Mouse (Mus musculus): ENCODE data around the gene Fam198b. TPM values are rescaled to one million over a fixed set of nuclear protein-coding genes. Genes with fewer than 3 reads are reported as not detected.
A peak's percentile ranks its signal among the peaks of the same experiment; 100 is the strongest.

Fam198b gene
- polyA plus RNA-seq, 1 experiment = 4.0 TPM

DNA sequence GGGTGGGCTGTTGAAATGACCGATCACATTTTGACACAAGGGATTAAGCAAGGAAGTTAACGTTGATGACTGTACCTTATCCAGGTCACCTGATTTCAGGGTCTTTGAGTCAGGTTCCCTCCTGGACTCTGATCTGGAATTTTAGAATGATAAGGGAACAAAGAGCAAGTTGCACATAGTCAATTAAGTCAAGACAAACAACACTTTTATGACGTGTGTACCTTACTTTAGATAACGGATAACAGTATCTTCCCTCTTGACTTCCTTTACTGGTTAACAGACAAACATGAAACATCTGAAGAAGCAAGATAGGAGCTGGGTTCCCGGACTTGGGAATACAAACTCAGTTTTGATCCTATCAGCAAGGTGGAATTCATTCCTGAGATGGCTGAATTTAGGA is 29.7 kb downstream of the Fam198b start:
- no peak overlapping the region for H3K27ac ChIP-seq (ENCODE audit: control insufficient read depth, insufficient read depth, low read depth, low read length)
- TF ChIP-seq POLR2A (IDR thresholded peaks at IDR 0.05; ENCODE audit: control insufficient read depth, low read depth, low read length) (no peak), CTCF (IDR thresholded peaks at IDR 0.05; ENCODE audit: control insufficient read depth, insufficient read depth, insufficient replicate concordance, low read depth, low read length) (no peak)
- no peak overlapping the region for H3K4me3 ChIP-seq (ENCODE audit: control insufficient read depth, low read depth, low read length)
- no peaks in the 10 kb centered on the region for H3K36me3 ChIP-seq (ENCODE audit: control insufficient read depth, insufficient read depth, low read length)
- H3K27me3 ChIP-seq (ENCODE audit: control insufficient read depth, insufficient read depth, low read length) = no peaks in the 10 kb centered on the region
- no peaks in the 10 kb centered on the region for H3K4me1 ChIP-seq (ENCODE audit: control insufficient read depth, insufficient read depth, low read length)

DNA sequence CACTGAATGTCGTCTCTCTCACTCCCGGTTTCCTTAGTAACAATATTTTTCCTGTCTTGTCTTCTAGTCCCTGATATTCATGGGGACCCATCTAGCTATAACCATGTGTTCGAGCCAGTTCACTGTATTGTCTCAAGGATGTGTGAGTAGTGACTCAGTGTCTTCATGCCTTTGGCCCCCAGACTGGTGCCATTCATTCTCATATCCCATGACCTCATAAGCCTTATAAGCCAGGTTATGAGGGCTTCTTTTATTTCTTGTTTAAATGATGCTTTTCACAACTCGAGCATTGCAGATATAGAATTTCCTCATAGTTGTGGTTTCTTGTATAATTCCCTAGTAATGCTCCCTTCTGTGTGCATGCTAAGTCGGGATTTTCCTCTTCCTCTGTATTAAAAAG is 31.9 kb downstream of the Fam198b start:
- no peaks in the 10 kb centered on the region for H3K4me1 ChIP-seq (ENCODE audit: control insufficient read depth, insufficient read depth, low read length)
- no peaks in the 10 kb centered on the region for H3K27me3 ChIP-seq (ENCODE audit: control insufficient read depth, insufficient read depth, low read length)
- TF ChIP-seq CTCF (IDR thresholded peaks at IDR 0.05; ENCODE audit: control insufficient read depth, insufficient read depth, insufficient replicate concordance, low read depth, low read length) (no peak), POLR2A (IDR thresholded peaks at IDR 0.05; ENCODE audit: control insufficient read depth, low read depth, low read length) (no peak)
- no peaks in the 10 kb centered on the region for H3K36me3 ChIP-seq (ENCODE audit: control insufficient read depth, insufficient read depth, low read length)
- H3K27ac ChIP-seq (ENCODE audit: control insufficient read depth, insufficient read depth, low read depth, low read length) = no peak overlapping the region
- no peak overlapping the region for H3K4me3 ChIP-seq (ENCODE audit: control insufficient read depth, low read depth, low read length)

DNA sequence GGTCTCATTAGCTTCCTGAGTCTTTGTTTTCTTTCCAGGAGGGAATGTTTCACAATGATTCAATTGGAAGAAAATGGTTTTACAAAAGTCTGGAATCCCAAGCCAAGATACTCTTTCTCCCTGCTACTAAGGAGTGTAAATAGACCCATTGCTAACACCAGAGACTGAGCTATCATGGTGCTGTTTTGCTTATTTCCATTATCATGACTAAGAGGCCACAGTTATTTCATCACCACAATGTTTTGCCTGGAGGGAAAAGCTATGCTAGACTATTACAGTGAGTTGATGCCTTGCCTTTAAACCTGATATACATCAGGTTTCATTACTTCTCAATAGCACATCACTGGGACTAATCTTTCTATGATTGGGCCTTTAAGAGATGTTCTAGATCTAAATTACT is 34.4 kb downstream of the Fam198b start:
- no peaks in the 10 kb centered on the region for H3K27me3 ChIP-seq (ENCODE audit: control insufficient read depth, insufficient read depth, low read length)

DNA sequence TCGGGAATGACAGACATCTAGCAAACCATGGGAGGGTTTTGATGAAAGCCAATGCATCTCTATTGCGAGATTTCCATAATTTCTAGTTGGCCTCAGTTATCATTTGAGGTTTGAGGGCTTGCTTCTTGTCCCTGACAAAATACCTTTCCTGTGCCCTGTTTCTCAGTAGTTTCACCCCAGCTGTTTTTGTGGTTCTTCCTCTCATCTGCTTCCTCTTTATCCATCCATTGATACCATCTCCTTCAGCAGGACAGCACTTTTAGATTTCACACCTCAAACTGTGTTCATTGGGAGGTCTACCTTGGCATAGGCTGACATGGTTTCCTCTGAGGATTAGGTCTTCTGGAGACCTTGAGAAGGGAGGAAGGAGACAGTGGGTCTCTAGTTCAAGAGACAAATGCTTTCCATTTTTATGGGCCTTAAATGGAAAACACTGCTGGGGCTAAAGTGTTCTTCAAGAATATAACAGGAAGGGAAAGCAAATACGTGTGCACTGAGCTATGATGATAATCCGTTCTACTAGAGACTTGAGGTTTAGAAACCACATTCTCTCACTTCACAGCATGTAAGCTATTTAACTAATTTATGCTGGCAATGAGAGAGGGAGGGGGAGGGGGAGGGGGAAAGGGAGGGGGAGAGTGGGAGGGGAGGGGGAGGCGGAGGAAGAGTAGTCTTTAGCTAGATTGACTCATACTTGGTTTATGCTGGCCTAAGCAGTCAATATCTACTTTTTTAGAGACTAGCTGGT is 41.8 kb downstream of the Fam198b start:
- no peaks in the 10 kb centered on the region for H3K4me1 ChIP-seq (ENCODE audit: control insufficient read depth, insufficient read depth, low read length)
- TF ChIP-seq POLR2A (IDR thresholded peaks at IDR 0.05; ENCODE audit: control insufficient read depth, low read depth, low read length) = no peak
- no peak for TF ChIP-seq CTCF (IDR thresholded peaks at IDR 0.05; ENCODE audit: control insufficient read depth, insufficient read depth, insufficient replicate concordance, low read depth, low read length)
- no peak overlapping the region for H3K27ac ChIP-seq (ENCODE audit: control insufficient read depth, insufficient read depth, low read depth, low read length)

More for the DNA sequence above, 34.4 kb downstream of the Fam198b start:
- no peaks in the 10 kb centered on the region for H3K36me3 ChIP-seq (ENCODE audit: control insufficient read depth, insufficient read depth, low read length)
- no peak overlapping the region for H3K4me3 ChIP-seq (ENCODE audit: control insufficient read depth, low read depth, low read length)
- TF ChIP-seq CTCF (IDR thresholded peaks at IDR 0.05; ENCODE audit: control insufficient read depth, insufficient read depth, insufficient replicate concordance, low read depth, low read length) = no peak
- TF ChIP-seq POLR2A (IDR thresholded peaks at IDR 0.05; ENCODE audit: control insufficient read depth, low read depth, low read length) = no peak
- no peaks in the 10 kb centered on the region for H3K4me1 ChIP-seq (ENCODE audit: control insufficient read depth, insufficient read depth, low read length)
- H3K27ac ChIP-seq (ENCODE audit: control insufficient read depth, insufficient read depth, low read depth, low read length) = no peak overlapping the region

DNA sequence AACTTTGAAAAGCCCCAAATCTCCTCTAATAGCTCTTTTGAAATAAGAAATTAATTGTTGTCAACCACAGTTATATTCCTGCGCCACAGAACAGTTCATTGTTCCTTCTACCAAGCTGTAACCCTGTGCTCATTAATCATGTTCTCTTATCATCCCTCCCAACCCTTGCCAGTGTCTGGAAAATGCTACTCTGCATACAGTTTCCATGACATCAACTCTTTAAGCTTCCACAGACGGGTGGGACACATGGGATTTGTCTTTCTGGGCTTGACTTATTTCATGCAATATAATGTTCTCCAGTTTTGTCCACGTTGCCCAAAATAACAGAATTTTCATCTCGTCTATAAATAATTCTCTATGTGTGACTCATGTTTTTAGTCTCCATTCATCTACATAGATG is 42.7 kb downstream of the Fam198b start:
- TF ChIP-seq POLR2A (IDR thresholded peaks at IDR 0.05; ENCODE audit: control insufficient read depth, low read depth, low read length) (no peak), CTCF (IDR thresholded peaks at IDR 0.05; ENCODE audit: control insufficient read depth, insufficient read depth, insufficient replicate concordance, low read depth, low read length) (no peak)
- no peak overlapping the region for H3K4me3 ChIP-seq (ENCODE audit: control insufficient read depth, low read depth, low read length)
- no peaks in the 10 kb centered on the region for H3K27me3 ChIP-seq (ENCODE audit: control insufficient read depth, insufficient read depth, low read length)
- no peak overlapping the region for H3K27ac ChIP-seq (ENCODE audit: control insufficient read depth, insufficient read depth, low read depth, low read length)
- H3K36me3 ChIP-seq (ENCODE audit: control insufficient read depth, insufficient read depth, low read length) = no peaks in the 10 kb centered on the region
- no peaks in the 10 kb centered on the region for H3K4me1 ChIP-seq (ENCODE audit: control insufficient read depth, insufficient read depth, low read length)

More for the DNA sequence above, 41.8 kb downstream of the Fam198b start:
- no peak overlapping the region for H3K4me3 ChIP-seq (ENCODE audit: control insufficient read depth, low read depth, low read length)
- no peaks in the 10 kb centered on the region for H3K27me3 ChIP-seq (ENCODE audit: control insufficient read depth, insufficient read depth, low read length)
- H3K36me3 ChIP-seq (ENCODE audit: control insufficient read depth, insufficient read depth, low read length) = no peaks in the 10 kb centered on the region

DNA sequence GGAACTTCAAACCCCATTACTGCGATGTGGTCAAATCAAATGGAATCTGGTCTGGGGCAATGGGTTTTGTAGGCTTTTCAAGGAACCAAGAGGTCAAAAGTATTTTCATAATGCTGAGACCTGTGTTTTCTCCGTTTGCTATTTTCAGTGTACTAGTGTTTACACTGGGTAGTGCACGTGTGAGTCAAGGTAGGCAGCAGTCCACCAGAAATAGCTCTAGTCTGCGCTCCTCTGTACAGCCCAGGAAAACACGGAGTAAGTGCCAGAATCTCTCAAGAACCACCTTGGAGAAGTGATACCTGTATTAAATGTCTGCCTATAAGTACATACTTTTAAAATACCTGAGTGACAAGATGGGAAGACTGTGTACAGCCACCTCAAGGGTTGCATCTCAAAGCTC is 44.1 kb downstream of the Fam198b start:
- no peak for TF ChIP-seq CTCF (IDR thresholded peaks at IDR 0.05; ENCODE audit: control insufficient read depth, insufficient read depth, insufficient replicate concordance, low read depth, low read length)
- TF ChIP-seq POLR2A (IDR thresholded peaks at IDR 0.05; ENCODE audit: control insufficient read depth, low read depth, low read length) = no peak
- Histone ChIP-seq H3K27ac (ENCODE audit: control insufficient read depth, insufficient read depth, low read depth, low read length) (no peak overlapping the region), H3K36me3 (ENCODE audit: control insufficient read depth, insufficient read depth, low read length) (no peaks in the 10 kb centered on the region), H3K4me1 (ENCODE audit: control insufficient read depth, insufficient read depth, low read length) (no peaks in the 10 kb centered on the region), H3K27me3 (ENCODE audit: control insufficient read depth, insufficient read depth, low read length) (no peaks in the 10 kb centered on the region), H3K4me3 (ENCODE audit: control insufficient read depth, low read depth, low read length) (no peak overlapping the region)

DNA sequence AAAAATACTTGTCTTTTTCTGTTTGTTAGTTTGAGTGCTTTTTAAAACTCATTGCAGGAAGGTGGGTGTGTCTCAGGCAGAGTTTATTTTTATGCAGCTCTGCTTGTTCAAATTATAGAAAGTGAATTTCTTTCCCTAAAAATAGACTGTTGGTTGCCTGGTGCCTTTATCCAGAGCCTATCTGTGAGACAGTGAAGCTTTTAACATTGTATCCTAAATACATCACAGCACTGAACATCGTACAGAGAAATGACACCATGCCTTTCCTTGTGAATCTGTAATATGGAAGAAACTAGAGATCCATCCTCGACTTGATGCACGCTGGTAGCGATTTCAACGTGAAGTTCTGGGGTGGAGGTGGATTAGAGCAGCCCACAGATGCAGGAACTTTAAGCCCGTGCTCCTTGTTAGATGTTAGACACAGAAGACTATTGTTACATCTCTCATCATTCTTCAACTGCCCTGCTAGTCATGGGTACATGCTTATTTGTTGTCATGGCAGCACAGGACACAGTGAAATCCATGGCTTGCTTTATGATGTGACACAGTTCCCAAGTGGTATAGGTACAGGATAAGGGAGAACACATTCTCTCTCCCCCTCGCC is 45.9 kb downstream of the Fam198b start:
- no peak for TF ChIP-seq CTCF (IDR thresholded peaks at IDR 0.05; ENCODE audit: control insufficient read depth, insufficient read depth, insufficient replicate concordance, low read depth, low read length)
- no peak for TF ChIP-seq POLR2A (IDR thresholded peaks at IDR 0.05; ENCODE audit: control insufficient read depth, low read depth, low read length)
- H3K4me1 ChIP-seq (ENCODE audit: control insufficient read depth, insufficient read depth, low read length) = no peaks in the 10 kb centered on the region
- H3K27me3 ChIP-seq (ENCODE audit: control insufficient read depth, insufficient read depth, low read length) = no peaks in the 10 kb centered on the region
- H3K36me3 ChIP-seq (ENCODE audit: control insufficient read depth, insufficient read depth, low read length) = no peaks in the 10 kb centered on the region
- no peak overlapping the region for H3K27ac ChIP-seq (ENCODE audit: control insufficient read depth, insufficient read depth, low read depth, low read length)
- peak overlapping the region; percentile 20; the same call in 1 of the 2 replicates for H3K4me3 ChIP-seq (ENCODE audit: control insufficient read depth, low read depth, low read length)
